Mouse (Mus musculus) heart, adult 2 months (tissue): ENCODE measurements around the gene Tmod1. TPM values are rescaled to one million over a fixed set of nuclear protein-coding genes. Genes with fewer than 3 reads are reported as not detected.

Experiments used
- DNase-seq, 2 experiments: peaks; one replicate each; pipeline ENCODE4 v3.0.0; 2021
- H3K27ac ChIP-seq: fragments of 200-600 bp; 2 replicates; pipeline ENCODE4 v1.8.1; 2022
- H3K27me3 ChIP-seq: fragments of 200-500 bp; 2 replicates; pipeline ENCODE4 v1.6.1; 2012; ENCODE audit warnings: mild to moderate bottlenecking, low read length, inconsistent platforms, mixed read lengths; ENCODE audit not compliant: control insufficient read depth, insufficient read depth
- H3K36me3 ChIP-seq: fragments of 200-500 bp; 2 replicates; pipeline ENCODE4 v1.6.1; 2012; ENCODE audit warnings: low read length, inconsistent platforms; ENCODE audit not compliant: control insufficient read depth, insufficient read depth
- H3K4me1 ChIP-seq: fragments of 200-500 bp; 2 replicates; pipeline ENCODE4 v1.6.1; 2011; ENCODE audit warnings: low read length; ENCODE audit not compliant: control insufficient read depth, insufficient read depth
- H3K4me3 ChIP-seq: fragments of 200-600 bp; 2 replicates; pipeline ENCODE4 v1.8.1; 2022
- H3K79me2 ChIP-seq: fragments of 200-500 bp; replicated peaks from 2 replicates; pipeline ENCODE4 v1.6.1; 2012; ENCODE audit warnings: mild to moderate bottlenecking, inconsistent platforms, low read length, moderate library complexity, mixed read lengths; ENCODE audit not compliant: control insufficient read depth, insufficient read depth
- H3K9ac ChIP-seq: fragments of 200-500 bp; 2 replicates; pipeline ENCODE4 v1.6.1; 2012; ENCODE audit warnings: low read depth, mild to moderate bottlenecking, control low read depth, inconsistent platforms, low read length, mixed read lengths
- CTCF ChIP-seq: fragments of 200-600 bp; IDR thresholded peaks from 2 replicates; pipeline ENCODE4 v1.8.1; 2022; ENCODE audit warnings: antibody characterized with exemption, mild to moderate bottlenecking, moderate library complexity
- EP300 ChIP-seq: fragments of 200-500 bp; IDR thresholded peaks from 2 replicates; pipeline ENCODE4 v1.6.1; 2011; ENCODE audit warnings: low read depth, low read length, control low read depth; ENCODE audit not compliant: insufficient read depth
- POLR2A ChIP-seq: fragments of 200-500 bp; IDR thresholded peaks from 2 replicates; pipeline ENCODE4 v1.6.1; 2011; ENCODE audit warnings: mild to moderate bottlenecking, low read depth, low read length, control low read depth; ENCODE audit not compliant: insufficient read depth
- WGBS: fragments of 180-500 bp; shearing (Covaris S2); methylation state at CpG from one replicate; pipeline ENCODE4 v1.1.7; 2018; 5-methylcytosine and 5-hydroxymethylcytosine counted together
- intact Hi-C: fragments of 180-260 bp; cut with DNase I; formaldehyde crosslinking; loops from one replicate; pipeline ENCODE4 v1.15.1; 2025
- polyA plus RNA-seq: library from polyadenylated mRNA; depleted of rRNA; stranded (reverse); fragments of >200 nt; gene quantifications from 2 replicates; pipeline ENCODE4 v1.2.3, GENCODE M21; 2012; rRNA removed
- total RNA-seq, 2 experiments: library from RNA; stranded (reverse); gene quantifications; 2 replicates each; pipeline ENCODE4 v1.2.3; 2021

The Tmod1 gene
- total and polyA plus RNA-seq, 3 experiments: 142 to 264 (median 250) TPM

- Histone ChIP-seq H3K36me3 (no peaks in the 10 kb centered on the region), H3K9ac (no peak overlapping the region), H3K27ac (no peak overlapping the region), H3K79me2 (no peaks in the 10 kb centered on the region), H3K27me3 (no peaks in the 10 kb centered on the region), H3K4me1 (no peaks in the 10 kb centered on the region), H3K4me3 (no peak overlapping the region)
- intact Hi-C loops: no loop called here
- TF ChIP-seq CTCF (no peak), EP300 (no peak), POLR2A (no peak)
- 87% methylated on average over 2 of the region's 2 CpGs for WGBS
- no peak for DNase-seq
These were observed 125.3 kb downstream of the Tmod1 start for GRCm38 (mm10) chr4:46164027-46164426.

Other genes starting within 250 kb of the Tmod1 start
- 10 to 100 TPM; 12.3 to 12.7 TPM for gene Aldh1b1, start 239.9 kb upstream of the Tmod1 start, total RNA-seq
- gene Aldh1b1, start 239.9 kb upstream of the Tmod1 start, polyA plus RNA-seq: 18.9 and 22.2 TPM in 2 replicates
- under 1 TPM; 0.16 to 0.20 TPM for gene Igfbpl1, start 212.0 kb upstream of the Tmod1 start, total RNA-seq
- gene Igfbpl1, start 212.0 kb upstream of the Tmod1 start, polyA plus RNA-seq: 1.00 and 1.0 TPM in 2 replicates
- not detected for gene Stra6l, start 190.3 kb upstream of the Tmod1 start, total RNA-seq
- 0.06 TPM in 2 replicates for gene Stra6l, start 190.3 kb upstream of the Tmod1 start, polyA plus RNA-seq
- not detected for gene Ccdc180, start 148.6 kb upstream of the Tmod1 start, total RNA-seq
- 0.20 TPM in 1 of 2 replicates, not detected in the other for gene Ccdc180, start 148.6 kb upstream of the Tmod1 start, polyA plus RNA-seq
- 10 to 100 TPM; 11.2 to 12.6 TPM for gene Tdrd7, start 73.6 kb upstream of the Tmod1 start, total RNA-seq
- gene Tdrd7, start 73.6 kb upstream of the Tmod1 start, polyA plus RNA-seq: 6.2 and 11.4 TPM in 2 replicates
- gene Ncbp1, start 99.7 kb downstream of the Tmod1 start, total RNA-seq: 10 to 100 TPM; 19.1 to 21.0 TPM
- gene Ncbp1, start 99.7 kb downstream of the Tmod1 start, polyA plus RNA-seq: 14.9 and 26.0 TPM in 2 replicates
- 10 to 100 TPM; 13.4 to 14.9 TPM for gene Tstd2, start 99.8 kb downstream of the Tmod1 start, total RNA-seq
- 9.2 and 12.2 TPM in 2 replicates for gene Tstd2, start 99.8 kb downstream of the Tmod1 start, polyA plus RNA-seq
- gene Xpa, start 157.4 kb downstream of the Tmod1 start, total RNA-seq: 1 to 10 TPM; 5.2 to 7.2 TPM
- 5.8 and 7.9 TPM in 2 replicates for gene Xpa, start 157.4 kb downstream of the Tmod1 start, polyA plus RNA-seq